Mouse (Mus musculus): ENCODE data around the gene Tnnt3. TPM values are rescaled to one million over a fixed set of nuclear protein-coding genes. Genes with fewer than 3 reads are reported as not detected.

Gene Tnnt3
- polyA plus RNA-seq, 1 experiment from 2014 or later = 17.1 TPM

DNA sequence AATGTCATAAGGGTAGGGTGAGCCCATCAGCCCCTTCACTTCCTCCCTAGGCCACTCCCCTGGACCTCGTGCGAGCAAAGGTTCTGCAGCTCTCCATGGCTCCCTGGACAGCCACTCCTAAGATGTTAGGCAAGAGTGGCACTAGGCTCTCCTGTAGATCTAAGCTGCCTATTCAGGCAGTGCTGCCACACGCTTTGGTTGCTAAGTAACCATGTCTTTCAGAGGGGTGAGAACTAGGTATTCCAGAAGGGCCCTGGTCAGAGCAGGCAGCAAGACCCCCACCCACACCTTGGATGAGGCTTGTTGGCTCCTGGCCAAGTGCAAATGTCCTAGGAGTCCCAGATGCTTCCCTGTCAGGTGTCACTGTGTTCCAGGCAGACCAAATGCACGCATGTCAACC, 7.9 kb downstream of the Tnnt3 start:
- no peak overlapping the region for H3K9ac ChIP-seq (ENCODE audit: low read length)
- ATAC-seq (replicated peaks; ENCODE audit: extremely low read depth, insufficient read depth, low FRiP score) = no peak
- H3K4me2 ChIP-seq (ENCODE audit: low read depth, low read length) = no peak overlapping the region
- H3K4me1 ChIP-seq (ENCODE audit: control insufficient read depth, insufficient read depth, low read length) = peaks cover 23% of the 10 kb centered on the region
- 48% methylated on average over 4 of the region's 4 CpGs for WGBS
- no peaks in the 10 kb centered on the region for H3K36me3 ChIP-seq (ENCODE audit: control insufficient read depth, insufficient read depth)
- H3K4me3 ChIP-seq (ENCODE audit: low read length) = no peak overlapping the region
- no peaks in the 10 kb centered on the region for H3K9me3 ChIP-seq (replicated peaks; ENCODE audit: control insufficient read depth, low read length)
- no peaks in the 10 kb centered on the region for H3K27me3 ChIP-seq (ENCODE audit: control insufficient read depth, insufficient read depth, low read length)
- no peak overlapping the region for H3K27ac ChIP-seq (ENCODE audit: low read length)

DNA sequence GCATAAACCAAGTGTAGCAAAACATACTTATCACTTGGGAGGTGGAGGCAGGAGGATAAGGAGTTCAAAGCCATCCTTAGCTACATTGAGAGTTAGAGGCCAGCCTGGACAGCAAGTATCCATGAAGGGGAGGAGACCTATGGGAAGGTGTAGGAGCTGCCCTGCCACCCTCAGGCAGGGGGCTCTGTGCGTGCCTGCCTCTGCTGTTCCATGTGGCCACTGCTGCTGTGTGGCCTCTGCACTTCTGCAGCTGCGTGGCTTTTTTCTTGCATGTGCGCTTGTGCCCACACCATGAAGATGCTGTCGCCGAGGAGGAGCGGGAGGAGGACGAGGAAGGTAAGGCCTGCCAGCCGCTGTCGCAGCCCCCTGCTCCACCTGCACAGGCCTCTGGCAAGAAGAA, 8.8 kb downstream of the Tnnt3 start:
- Histone ChIP-seq H3K4me1 (ENCODE audit: control insufficient read depth, insufficient read depth, low read length) (peaks cover 23% of the 10 kb centered on the region), H3K27me3 (ENCODE audit: control insufficient read depth, insufficient read depth, low read length) (no peaks in the 10 kb centered on the region), H3K4me3 (ENCODE audit: low read length) (no peak overlapping the region), H3K36me3 (ENCODE audit: control insufficient read depth, insufficient read depth) (no peaks in the 10 kb centered on the region), H3K4me2 (ENCODE audit: low read depth, low read length) (no peak overlapping the region), H3K27ac (ENCODE audit: low read length) (no peak overlapping the region), H3K9ac (ENCODE audit: low read length) (no peak overlapping the region), H3K9me3 (replicated peaks; ENCODE audit: control insufficient read depth, low read length) (no peaks in the 10 kb centered on the region)
- ATAC-seq (replicated peaks; ENCODE audit: extremely low read depth, insufficient read depth, low FRiP score) = no peak
- 92% methylated on average over 9 of the region's 9 CpGs for WGBS

DNA sequence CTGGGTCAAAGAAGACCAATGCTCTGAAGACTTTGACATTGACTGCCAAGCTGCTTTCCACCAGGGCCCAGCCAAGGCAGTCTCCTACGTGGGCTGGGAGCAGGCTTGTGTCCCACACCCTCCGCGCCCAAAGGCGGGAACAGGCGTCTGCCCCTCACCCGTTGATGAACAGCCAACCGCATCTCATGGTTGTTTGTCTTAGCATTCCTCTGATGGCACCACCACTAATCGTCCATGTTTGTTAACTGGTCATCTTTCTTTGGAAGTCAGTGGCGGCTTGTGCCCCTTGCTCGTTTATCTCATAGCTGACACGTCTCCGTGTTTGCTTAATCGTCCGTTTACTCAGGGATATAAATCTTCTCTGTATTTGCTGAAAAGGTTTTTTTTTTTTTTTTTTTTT, 10.9 kb downstream of the Tnnt3 start:
- H3K27me3 ChIP-seq (ENCODE audit: control insufficient read depth, insufficient read depth, low read length) = no peaks in the 10 kb centered on the region
- no peaks in the 10 kb centered on the region for H3K9me3 ChIP-seq (replicated peaks; ENCODE audit: control insufficient read depth, low read length)
- peak overlapping the region; percentile 41; the same call in 1 of the 2 replicates for H3K27ac ChIP-seq (ENCODE audit: low read length)
- H3K4me3 ChIP-seq (ENCODE audit: low read length) = no peak overlapping the region
- H3K36me3 ChIP-seq (ENCODE audit: control insufficient read depth, insufficient read depth) = no peaks in the 10 kb centered on the region
- no peak overlapping the region for H3K9ac ChIP-seq (ENCODE audit: low read length)
- ATAC-seq (replicated peaks; ENCODE audit: extremely low read depth, insufficient read depth, low FRiP score) = no peak
- WGBS = 62% methylated on average over 14 of the region's 14 CpGs
- H3K4me1 ChIP-seq (ENCODE audit: control insufficient read depth, insufficient read depth, low read length) = peaks cover 23% of the 10 kb centered on the region
- no peak overlapping the region for H3K4me2 ChIP-seq (ENCODE audit: low read depth, low read length)

DNA sequence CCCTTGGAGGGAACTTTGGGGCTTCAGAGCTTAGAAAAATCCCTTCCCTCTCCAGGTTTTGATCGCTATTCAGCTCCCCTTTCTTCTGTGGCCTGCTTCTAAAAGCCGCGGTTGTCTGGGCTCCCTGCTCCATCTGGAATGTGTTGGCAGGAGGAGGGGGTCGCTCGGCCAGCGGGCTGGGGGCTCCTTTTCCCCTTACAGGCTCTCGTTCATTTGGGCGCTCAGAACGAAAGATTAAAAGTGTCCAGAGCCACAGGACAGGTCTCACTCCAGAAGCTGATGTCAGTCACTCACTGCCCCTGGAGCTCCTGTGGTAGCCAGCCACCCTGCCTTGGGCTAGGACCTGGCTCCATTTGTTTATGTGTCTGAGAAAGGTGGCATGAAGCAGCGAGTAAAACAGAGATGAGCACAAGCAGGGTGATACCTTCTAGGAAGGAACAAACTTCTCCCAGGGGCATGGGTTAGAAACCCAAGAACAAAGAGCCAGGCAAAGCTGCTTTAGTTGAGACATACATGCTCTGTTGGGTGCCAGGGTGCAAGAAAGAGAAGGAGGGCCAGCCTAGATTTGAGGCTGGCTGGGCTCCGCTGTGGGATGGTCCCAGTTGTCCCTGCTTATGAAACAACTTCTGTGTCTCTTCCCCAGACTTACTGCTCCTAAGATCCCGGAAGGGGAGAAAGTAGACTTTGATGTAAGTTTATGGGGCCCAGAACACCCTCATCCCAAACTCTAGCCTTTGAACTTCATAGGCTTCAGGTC, 11.6 kb downstream of the Tnnt3 start:
- ATAC-seq (replicated peaks; ENCODE audit: extremely low read depth, insufficient read depth, low FRiP score) = no peak
- Histone ChIP-seq H3K4me3 (ENCODE audit: low read length) (no peak overlapping the region), H3K9ac (ENCODE audit: low read length) (peak overlapping the region; percentile 50), H3K4me2 (ENCODE audit: low read depth, low read length) (no peak overlapping the region), H3K36me3 (ENCODE audit: control insufficient read depth, insufficient read depth) (no peaks in the 10 kb centered on the region), H3K9me3 (replicated peaks; ENCODE audit: control insufficient read depth, low read length) (no peaks in the 10 kb centered on the region), H3K27me3 (ENCODE audit: control insufficient read depth, insufficient read depth, low read length) (no peaks in the 10 kb centered on the region), H3K4me1 (ENCODE audit: control insufficient read depth, insufficient read depth, low read length) (peaks cover 23% of the 10 kb centered on the region), H3K27ac (ENCODE audit: low read length) (peak overlapping the region; percentile 77)
- WGBS = 35% methylated on average over 12 of the region's 12 CpGs

DNA sequence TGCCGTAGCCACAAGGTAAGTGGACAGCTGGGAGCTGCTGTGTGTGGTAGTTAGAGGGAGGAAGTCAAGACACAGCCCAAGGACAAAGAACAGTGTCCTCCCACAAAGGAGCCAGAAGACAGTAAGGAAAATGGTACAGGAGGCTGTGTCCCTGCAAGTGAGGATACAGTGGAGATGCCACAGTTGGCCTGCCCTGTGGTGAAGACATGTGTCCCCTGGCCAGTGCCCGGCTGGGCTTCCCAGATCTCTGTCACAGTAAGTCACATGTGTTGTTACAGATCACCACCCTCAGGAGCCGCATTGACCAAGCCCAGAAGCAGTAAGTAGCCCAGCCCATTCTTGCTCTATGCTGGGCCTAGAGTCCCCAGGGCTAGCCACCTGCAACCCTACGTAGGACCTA, 15.4 kb downstream of the Tnnt3 start:
- Histone ChIP-seq H3K27ac (ENCODE audit: low read length) (no peak overlapping the region), H3K4me3 (ENCODE audit: low read length) (no peak overlapping the region), H3K4me1 (ENCODE audit: control insufficient read depth, insufficient read depth, low read length) (peaks cover 28% of the 10 kb centered on the region), H3K9ac (ENCODE audit: low read length) (no peak overlapping the region), H3K9me3 (replicated peaks; ENCODE audit: control insufficient read depth, low read length) (no peaks in the 10 kb centered on the region), H3K36me3 (ENCODE audit: control insufficient read depth, insufficient read depth) (no peaks in the 10 kb centered on the region), H3K27me3 (ENCODE audit: control insufficient read depth, insufficient read depth, low read length) (no peaks in the 10 kb centered on the region), H3K4me2 (ENCODE audit: low read depth, low read length) (no peak overlapping the region)
- 77% methylated on average over 4 of the region's 4 CpGs for WGBS
- no peak for ATAC-seq (replicated peaks; ENCODE audit: extremely low read depth, insufficient read depth, low FRiP score)

DNA sequence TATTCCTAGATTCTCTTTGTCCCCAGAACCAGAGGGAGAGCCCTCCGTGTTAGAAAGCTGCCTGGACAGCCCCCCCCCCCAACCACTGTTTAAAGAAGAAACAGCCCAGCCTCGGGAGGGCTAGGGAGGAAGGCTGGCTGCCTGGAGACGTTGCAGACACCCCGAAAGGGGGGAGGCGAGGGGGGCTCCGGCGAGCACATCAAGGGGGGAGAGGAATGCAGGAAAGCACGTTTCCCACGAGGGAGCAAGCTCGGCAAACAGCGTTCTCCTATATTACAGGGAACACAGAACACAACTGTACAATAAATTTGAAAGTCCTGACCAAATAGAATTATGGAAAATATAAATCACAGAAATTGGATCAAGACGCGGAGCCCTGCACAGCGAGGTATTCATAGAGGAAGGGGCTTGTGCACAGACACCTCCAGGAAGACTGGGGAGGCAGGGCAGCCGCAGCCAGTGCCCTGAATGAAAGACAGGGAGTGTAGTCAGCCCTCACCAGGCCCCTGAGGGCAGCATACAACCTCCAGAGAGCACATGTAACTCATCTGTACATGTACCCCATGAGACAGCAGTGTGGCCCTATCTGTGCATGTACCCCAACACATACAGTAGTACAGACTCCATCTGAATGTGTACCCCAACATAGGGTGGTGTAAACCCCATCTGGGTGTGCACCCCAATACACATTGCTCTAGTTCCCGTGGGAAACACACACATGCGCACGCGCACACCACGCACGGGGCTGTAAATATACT, 17.8 kb downstream of the Tnnt3 start:
- peak overlapping the region; percentile 79 for H3K27ac ChIP-seq (ENCODE audit: low read length)
- no peaks in the 10 kb centered on the region for H3K9me3 ChIP-seq (replicated peaks; ENCODE audit: control insufficient read depth, low read length)
- H3K4me2 ChIP-seq (ENCODE audit: low read depth, low read length) = peak overlapping the region; percentile 26; the same call in 1 of the 2 replicates
- peak; percentile 85 for ATAC-seq (replicated peaks; ENCODE audit: extremely low read depth, insufficient read depth, low FRiP score)
- H3K36me3 ChIP-seq (ENCODE audit: control insufficient read depth, insufficient read depth) = no peaks in the 10 kb centered on the region
- WGBS = 39% methylated on average over 21 of the region's 21 CpGs
- H3K27me3 ChIP-seq (ENCODE audit: control insufficient read depth, insufficient read depth, low read length) = no peaks in the 10 kb centered on the region
- peaks cover 18% of the 10 kb centered on the region for H3K4me1 ChIP-seq (ENCODE audit: control insufficient read depth, insufficient read depth, low read length)
- H3K9ac ChIP-seq (ENCODE audit: low read length) = peak overlapping the region; percentile 56
- no peak overlapping the region for H3K4me3 ChIP-seq (ENCODE audit: low read length)

DNA sequence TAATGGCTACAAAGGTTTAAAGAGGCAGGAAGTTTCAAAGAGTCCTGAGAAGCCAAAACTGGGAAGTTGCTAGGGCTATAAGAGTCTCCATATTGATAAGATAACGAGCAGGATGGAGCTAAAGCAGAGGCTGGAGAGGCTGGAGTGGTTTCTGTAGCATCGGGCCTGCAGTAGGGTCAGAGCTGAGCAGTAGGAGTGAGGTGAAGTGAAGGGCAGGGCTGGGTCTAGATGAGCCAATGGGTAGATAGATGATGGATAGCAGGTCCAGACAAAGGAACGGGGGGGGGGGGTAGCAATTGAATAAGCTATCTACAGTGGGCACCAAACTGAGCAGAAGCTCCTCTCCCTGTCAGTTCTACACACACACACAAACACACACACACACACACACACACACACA, 18.9 kb downstream of the Tnnt3 start:
- WGBS = 14% methylated on average over 3 of the region's 3 CpGs
- ATAC-seq (replicated peaks; ENCODE audit: extremely low read depth, insufficient read depth, low FRiP score) = no peak
- Histone ChIP-seq H3K27ac (ENCODE audit: low read length) (no peak overlapping the region), H3K27me3 (ENCODE audit: control insufficient read depth, insufficient read depth, low read length) (no peaks in the 10 kb centered on the region), H3K4me2 (ENCODE audit: low read depth, low read length) (no peak overlapping the region), H3K9ac (ENCODE audit: low read length) (no peak overlapping the region), H3K9me3 (replicated peaks; ENCODE audit: control insufficient read depth, low read length) (no peaks in the 10 kb centered on the region), H3K36me3 (ENCODE audit: control insufficient read depth, insufficient read depth) (no peaks in the 10 kb centered on the region), H3K4me3 (ENCODE audit: low read length) (no peak overlapping the region), H3K4me1 (ENCODE audit: control insufficient read depth, insufficient read depth, low read length) (peaks cover 20% of the 10 kb centered on the region)

DNA sequence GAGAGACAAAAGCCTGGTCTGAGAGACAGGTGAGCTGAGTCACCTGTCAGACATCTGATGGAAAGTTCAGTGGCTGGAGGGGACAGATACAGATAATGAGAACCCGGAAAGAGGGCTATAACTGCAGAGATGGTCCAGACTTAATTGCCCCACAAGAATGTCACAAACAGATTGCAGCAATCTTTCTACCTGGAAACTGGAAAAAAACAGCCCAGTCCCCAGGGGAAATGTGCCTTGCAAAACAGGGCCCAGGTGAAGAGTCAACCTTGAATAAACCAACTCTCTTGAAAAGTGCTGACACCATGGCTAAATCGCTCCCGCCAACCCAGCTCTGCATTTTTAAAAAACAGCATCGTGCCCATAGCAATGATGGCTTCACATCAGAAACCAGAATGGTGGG, 21.7 kb downstream of the Tnnt3 start:
- Histone ChIP-seq H3K27me3 (ENCODE audit: control insufficient read depth, insufficient read depth, low read length) (no peaks in the 10 kb centered on the region), H3K4me1 (ENCODE audit: control insufficient read depth, insufficient read depth, low read length) (peaks cover 37% of the 10 kb centered on the region), H3K9me3 (replicated peaks; ENCODE audit: control insufficient read depth, low read length) (no peaks in the 10 kb centered on the region), H3K27ac (ENCODE audit: low read length) (no peak overlapping the region), H3K36me3 (ENCODE audit: control insufficient read depth, insufficient read depth) (no peaks in the 10 kb centered on the region), H3K4me2 (ENCODE audit: low read depth, low read length) (no peak overlapping the region), H3K4me3 (ENCODE audit: low read length) (no peak overlapping the region), H3K9ac (ENCODE audit: low read length) (no peak overlapping the region)
- ATAC-seq (replicated peaks; ENCODE audit: extremely low read depth, insufficient read depth, low FRiP score) = no peak
- WGBS = 82% methylated on average over 4 of the region's 4 CpGs

DNA sequence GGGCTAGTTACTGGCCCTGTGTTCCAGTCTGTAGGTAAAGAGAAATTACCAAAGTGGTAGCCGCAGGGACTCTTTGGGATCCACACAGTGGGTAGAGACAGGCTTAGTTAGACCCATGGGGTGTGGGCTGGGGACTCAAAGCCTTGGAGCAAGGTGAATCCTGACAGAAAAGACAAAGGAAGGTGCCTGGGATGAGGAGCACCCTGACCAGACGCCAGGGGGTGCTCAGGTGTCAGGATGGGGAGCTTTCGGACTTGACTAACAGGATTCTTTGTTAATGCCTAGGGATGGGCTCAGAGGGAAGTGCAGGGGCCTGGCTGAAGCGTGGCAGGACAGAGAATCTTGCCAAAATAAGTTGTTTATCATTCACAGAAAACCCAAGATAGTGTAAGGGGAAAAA, 23.7 kb downstream of the Tnnt3 start:
- WGBS = 42% methylated on average over 4 of the region's 4 CpGs
- Histone ChIP-seq H3K27ac (ENCODE audit: low read length) (peak overlapping the region; percentile 91), H3K9ac (ENCODE audit: low read length) (no peak overlapping the region), H3K4me1 (ENCODE audit: control insufficient read depth, insufficient read depth, low read length) (peaks cover 36% of the 10 kb centered on the region), H3K36me3 (ENCODE audit: control insufficient read depth, insufficient read depth) (no peaks in the 10 kb centered on the region), H3K9me3 (replicated peaks; ENCODE audit: control insufficient read depth, low read length) (no peaks in the 10 kb centered on the region), H3K4me3 (ENCODE audit: low read length) (no peak overlapping the region), H3K4me2 (ENCODE audit: low read depth, low read length) (no peak overlapping the region), H3K27me3 (ENCODE audit: control insufficient read depth, insufficient read depth, low read length) (no peaks in the 10 kb centered on the region)
- 0 out of 2 replicates have a peak, but pooled peaks have one; percentile 29 for ATAC-seq (replicated peaks; ENCODE audit: extremely low read depth, insufficient read depth, low FRiP score)
